Mouse (Mus musculus) heart, embryonic 13.5 days (tissue): ENCODE measurements at regions not wholly inside any gene's neighbourhood (a gene's known extent, or its start where the extent isn't known, plus 50 kb on each side); places are given as distances from the start of the nearest gene placed in this dataset.

ENCODE experiments used
- ATAC-seq: fragments of 200-750 bp; cut with Nextera tagmentation; 2 replicates; pipeline ENCODE4 v1.8.0; 2017; ENCODE audit warnings: moderate TSS enrichment; ENCODE audit not compliant: insufficient number of reproducible peaks, low FRiP score, low TSS enrichment; ENCODE audit errors: extremely low read depth
- H3K27ac ChIP-seq: fragments of 300-500 bp; sonication (generic); replicated peaks from 2 replicates; pipeline ENCODE4 v1.5.1; 2015; ENCODE audit warnings: moderate library complexity, mild to moderate bottlenecking, inconsistent platforms
- H3K27me3 ChIP-seq: fragments of 300-500 bp; sonication (generic); replicated peaks from 2 replicates; pipeline ENCODE4 v1.6.1; 2015; ENCODE audit warnings: mild to moderate bottlenecking, inconsistent platforms
- H3K36me3 ChIP-seq: fragments of 300-500 bp; sonication (generic); 2 replicates; pipeline ENCODE4 v1.6.1; 2015; ENCODE audit warnings: mild to moderate bottlenecking, inconsistent platforms
- H3K4me1 ChIP-seq: fragments of 300-500 bp; sonication (generic); 2 replicates; pipeline ENCODE4 v1.6.1; 2015; ENCODE audit warnings: inconsistent platforms
- H3K4me2 ChIP-seq: fragments of 300-500 bp; sonication (generic); 2 replicates; pipeline ENCODE4 v1.6.1; 2015; ENCODE audit warnings: inconsistent platforms, mild to moderate bottlenecking, moderate library complexity
- H3K4me3 ChIP-seq: fragments of 300-500 bp; sonication (generic); 2 replicates; pipeline ENCODE4 v1.5.1; 2015; ENCODE audit warnings: moderate library complexity, mild to moderate bottlenecking, inconsistent platforms
- H3K9ac ChIP-seq: fragments of 300-500 bp; sonication (generic); 2 replicates; pipeline ENCODE4 v1.6.1; 2015; ENCODE audit warnings: inconsistent platforms, mild to moderate bottlenecking, moderate library complexity
- H3K9me3 ChIP-seq: fragments of 300-500 bp; sonication (generic); 2 replicates; pipeline ENCODE4 v1.6.1; 2016; ENCODE audit warnings: inconsistent platforms
- WGBS: fragments of 180-500 bp; shearing (Covaris S2); methylation state at CpG from one replicate; pipeline ENCODE4 v1.1.7; 2015; ENCODE audit warnings: mixed read lengths; 5-methylcytosine and 5-hydroxymethylcytosine counted together

DNA sequence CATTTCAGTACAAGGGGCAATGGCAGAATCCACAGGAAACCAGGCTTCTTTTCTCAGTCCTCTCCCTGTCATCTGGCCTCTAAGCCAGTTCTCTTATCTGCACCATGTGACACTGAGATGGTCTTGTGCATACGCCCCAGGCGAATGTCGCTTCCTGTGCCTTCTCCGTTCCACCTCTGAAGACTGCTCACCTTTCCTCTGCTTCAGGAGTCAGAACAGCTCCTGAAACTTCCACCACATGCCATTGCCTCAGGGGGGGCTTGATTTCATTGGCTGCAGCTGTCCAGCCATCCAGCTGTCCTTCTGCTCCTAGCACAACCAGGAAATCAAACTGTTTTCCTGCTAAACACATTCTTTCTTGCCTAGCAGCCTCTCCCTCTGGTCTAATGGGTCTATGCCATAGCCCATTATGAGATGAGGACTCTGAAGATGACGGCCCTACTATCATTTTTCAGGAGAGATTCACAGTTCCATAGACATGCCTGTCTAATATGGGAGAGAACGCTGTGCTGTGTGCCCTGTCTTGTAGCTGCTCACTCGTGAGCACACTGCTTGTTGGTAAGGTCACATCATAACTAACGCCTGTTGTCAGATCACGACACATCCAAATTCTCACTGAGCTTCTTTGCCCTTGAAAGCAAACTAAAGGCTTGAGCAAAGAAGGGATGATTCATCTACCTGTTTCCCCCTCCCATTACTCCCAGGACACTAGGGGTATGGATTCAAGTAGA, 129.9 kb upstream of the Fmo9 start:
- Histone ChIP-seq H3K27me3 (no peaks in the 10 kb centered on the region), H3K27ac (no peak overlapping the region), H3K4me1 (peaks cover 9% of the 10 kb centered on the region; the same call in 1 of the 2 replicates), H3K9ac (no peak overlapping the region), H3K9me3 (no peaks in the 10 kb centered on the region), H3K4me2 (no peak overlapping the region), H3K4me3 (no peak overlapping the region), H3K36me3 (no peaks in the 10 kb centered on the region)
- WGBS = 48% methylated on average over 9 of the region's 9 CpGs
- no peak for ATAC-seq

DNA sequence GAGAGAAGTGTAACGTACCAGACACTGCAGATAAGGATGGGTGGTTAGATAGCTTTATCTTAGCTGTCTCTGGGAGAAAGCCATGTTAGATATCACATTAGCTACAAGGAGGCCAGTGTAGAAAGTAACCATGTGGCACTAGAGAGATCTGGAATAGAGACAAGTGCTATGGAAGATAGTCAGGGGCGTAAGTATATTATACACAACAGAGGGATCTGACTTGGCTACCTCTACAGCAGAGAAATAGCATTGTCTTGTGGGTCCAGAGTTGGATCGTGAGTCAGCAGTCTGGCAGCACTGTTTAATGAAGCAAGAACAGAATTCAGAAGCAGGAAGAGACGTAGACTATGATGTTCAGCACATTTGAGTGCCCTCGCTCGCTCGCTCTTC, 130.4 kb upstream of the Fmo9 start:
- Histone ChIP-seq H3K4me2 (no peak overlapping the region), H3K27me3 (no peaks in the 10 kb centered on the region), H3K4me1 (peaks cover 9% of the 10 kb centered on the region; the same call in 1 of the 2 replicates), H3K9ac (no peak overlapping the region), H3K9me3 (no peaks in the 10 kb centered on the region), H3K36me3 (no peaks in the 10 kb centered on the region), H3K27ac (no peak overlapping the region), H3K4me3 (no peak overlapping the region)
- 70% methylated on average over 7 of the region's 7 CpGs for WGBS
- no peak for ATAC-seq

DNA sequence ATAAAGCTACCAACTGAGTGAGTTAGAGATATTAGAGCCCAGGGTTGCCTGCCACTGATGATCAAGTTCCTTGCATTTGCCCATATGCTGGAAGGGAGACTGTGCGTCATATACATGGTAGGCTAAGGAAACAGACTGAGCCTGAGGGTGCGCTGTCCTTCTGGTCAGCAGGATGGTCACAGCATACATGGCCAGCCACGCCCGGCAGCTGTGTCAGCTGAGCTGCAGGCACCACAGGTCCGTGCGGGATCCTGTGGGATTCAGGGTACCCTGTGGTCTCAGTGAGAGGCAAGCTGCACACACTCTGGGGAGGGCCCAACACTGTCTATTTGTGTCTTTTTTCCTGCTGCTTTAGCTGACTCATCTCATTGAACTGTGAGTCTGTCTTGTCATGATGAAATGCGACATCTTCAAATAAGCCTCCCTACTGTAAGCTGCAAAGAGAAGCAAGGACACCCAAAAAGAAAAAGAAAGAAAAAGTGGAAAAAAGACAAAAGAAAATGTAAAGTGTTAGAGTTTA, 131.3 kb upstream of the Fmo9 start:
- H3K9ac ChIP-seq = no peak overlapping the region

DNA sequence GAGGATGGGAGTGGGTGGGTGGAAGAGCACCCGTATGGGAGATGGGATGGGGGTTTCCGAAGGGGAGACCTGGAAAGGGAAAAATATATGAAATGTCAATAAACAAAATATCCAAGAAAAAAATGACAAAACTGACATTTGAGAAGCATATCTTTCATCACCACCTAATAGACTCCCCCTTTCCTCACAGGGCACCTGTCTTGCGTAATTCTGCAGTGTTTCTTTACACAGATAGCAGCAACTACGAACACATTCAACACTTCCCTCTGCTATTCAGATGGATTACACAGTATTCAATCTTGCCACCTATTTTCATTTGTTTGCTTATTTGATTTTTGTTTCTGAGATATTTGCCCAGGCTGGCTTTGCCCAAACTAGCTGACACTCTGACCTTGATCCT, 136.3 kb upstream of the Fmo9 start:
- Histone ChIP-seq H3K9ac (no peak overlapping the region), H3K9me3 (no peaks in the 10 kb centered on the region), H3K36me3 (no peaks in the 10 kb centered on the region), H3K27me3 (no peaks in the 10 kb centered on the region), H3K4me1 (no peaks in the 10 kb centered on the region), H3K4me2 (no peak overlapping the region), H3K4me3 (no peak overlapping the region), H3K27ac (no peak overlapping the region)
- ATAC-seq = no peak
- 89% methylated on average over 4 of the region's 4 CpGs for WGBS

More for the DNA sequence above, 131.3 kb upstream of the Fmo9 start:
- ATAC-seq = no peak
- Histone ChIP-seq H3K4me2 (no peak overlapping the region), H3K4me1 (peaks cover 9% of the 10 kb centered on the region; the same call in 1 of the 2 replicates), H3K27me3 (no peaks in the 10 kb centered on the region), H3K36me3 (no peaks in the 10 kb centered on the region), H3K27ac (no peak overlapping the region), H3K9me3 (no peaks in the 10 kb centered on the region), H3K4me3 (no peak overlapping the region)
- 77% methylated on average over 7 of the region's 7 CpGs for WGBS

DNA sequence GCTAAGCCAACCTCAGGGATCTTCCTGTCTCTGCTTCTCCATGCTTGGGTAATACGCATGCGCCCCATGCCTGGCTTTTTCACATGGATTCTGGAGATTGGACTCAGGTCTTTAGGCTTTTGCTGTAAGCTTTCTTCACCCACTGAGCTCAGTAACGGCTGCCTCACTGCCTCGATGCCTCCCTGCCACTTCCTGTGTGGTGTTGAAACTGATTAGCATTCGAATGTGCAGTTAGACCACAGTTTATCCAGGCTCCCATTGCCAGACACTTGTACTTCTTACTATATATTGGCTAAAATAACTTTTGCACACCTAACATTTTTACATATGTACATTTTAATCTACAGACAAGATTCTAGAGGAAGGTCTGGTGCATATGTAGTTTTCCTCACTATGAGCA, 137.0 kb upstream of the Fmo9 start:
- no peaks in the 10 kb centered on the region for H3K9me3 ChIP-seq
- H3K9ac ChIP-seq = no peak overlapping the region
- H3K4me3 ChIP-seq = no peak overlapping the region
- H3K4me1 ChIP-seq = no peaks in the 10 kb centered on the region
- peak overlapping the region; percentile 2; the same call in 1 of the 2 replicates for H3K27ac ChIP-seq
- H3K4me2 ChIP-seq = no peak overlapping the region
- no peaks in the 10 kb centered on the region for H3K27me3 ChIP-seq
- H3K36me3 ChIP-seq = no peaks in the 10 kb centered on the region
- ATAC-seq = no peak
- 67% methylated on average over 5 of the region's 5 CpGs for WGBS

DNA sequence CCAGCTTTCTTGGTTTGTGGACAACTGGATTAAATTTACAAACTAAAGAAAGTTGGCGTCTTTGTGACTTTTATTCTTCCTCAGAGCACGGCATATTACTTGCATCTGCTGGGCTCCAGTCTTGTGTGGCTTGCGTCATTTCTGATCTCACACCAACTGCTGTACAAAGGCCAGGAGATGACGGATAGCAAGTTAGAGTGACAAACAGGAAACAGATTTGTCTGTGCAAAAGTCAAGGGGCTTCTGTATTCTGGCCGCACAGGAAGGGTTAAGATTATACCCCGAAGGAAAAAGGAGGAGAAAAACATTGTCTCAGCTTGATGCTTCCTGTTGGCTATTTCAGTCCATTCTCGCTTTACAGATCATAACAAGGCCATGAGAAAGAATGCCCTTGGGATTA, 137.8 kb upstream of the Fmo9 start:
- Histone ChIP-seq H3K4me3 (no peak overlapping the region), H3K36me3 (no peaks in the 10 kb centered on the region), H3K27ac (peak overlapping the region; percentile 2; the same call in 1 of the 2 replicates), H3K27me3 (no peaks in the 10 kb centered on the region), H3K4me2 (no peak overlapping the region), H3K4me1 (no peaks in the 10 kb centered on the region), H3K9me3 (no peaks in the 10 kb centered on the region), H3K9ac (no peak overlapping the region)
- 48% methylated on average over 7 of the region's 7 CpGs for WGBS
- ATAC-seq = no peak

DNA sequence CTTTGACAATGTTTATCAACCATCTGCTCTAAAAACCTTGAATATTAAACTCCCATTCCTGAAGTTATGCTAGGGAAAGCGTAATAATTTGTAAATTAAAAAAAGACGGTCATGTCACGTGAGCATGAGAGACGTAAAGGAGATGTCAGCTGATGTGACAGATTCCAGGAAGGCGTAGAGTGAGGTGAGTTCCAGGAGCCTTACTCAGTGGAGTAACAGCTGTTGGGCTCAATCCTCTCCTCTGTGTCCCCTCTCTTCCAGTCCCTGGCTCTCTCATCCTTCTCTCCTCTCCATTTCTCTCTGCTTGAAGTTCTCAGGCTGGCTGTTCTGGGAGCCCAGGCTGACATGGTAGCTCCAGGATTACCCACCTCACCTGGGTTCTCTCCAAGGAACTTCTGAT, 138.4 kb upstream of the Fmo9 start:
- H3K4me2 ChIP-seq = no peak overlapping the region
- 76% methylated on average over 5 of the region's 5 CpGs for WGBS

DNA sequence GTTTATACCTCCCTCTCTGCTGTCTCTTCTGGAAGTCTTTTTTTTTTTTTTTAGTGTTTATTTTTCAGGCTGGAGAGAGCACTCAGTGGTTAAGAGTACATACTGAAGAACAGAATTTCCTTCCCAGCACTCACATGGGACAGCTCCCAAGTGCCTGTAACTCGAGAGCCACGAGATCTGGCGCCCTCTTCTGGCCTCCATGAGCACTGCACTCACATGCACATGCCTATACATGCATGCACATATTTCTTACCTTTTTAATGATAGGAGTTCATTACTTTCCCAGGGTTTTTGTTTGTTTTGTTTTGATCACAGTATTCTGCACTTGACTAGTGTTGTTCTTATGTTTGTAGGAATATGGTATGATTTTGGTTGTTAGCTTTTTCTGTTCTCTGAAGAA, 139.5 kb upstream of the Fmo9 start:
- WGBS = 19% methylated on average over 3 of the region's 3 CpGs
- Histone ChIP-seq H3K4me3 (no peak overlapping the region), H3K9ac (no peak overlapping the region), H3K27me3 (no peaks in the 10 kb centered on the region), H3K4me1 (no peaks in the 10 kb centered on the region), H3K4me2 (no peak overlapping the region), H3K27ac (no peak overlapping the region), H3K36me3 (no peaks in the 10 kb centered on the region), H3K9me3 (no peaks in the 10 kb centered on the region)
- ATAC-seq = no peak

More for the DNA sequence above, 138.4 kb upstream of the Fmo9 start:
- H3K4me1 ChIP-seq = no peaks in the 10 kb centered on the region
- H3K4me3 ChIP-seq = no peak overlapping the region
- H3K36me3 ChIP-seq = no peaks in the 10 kb centered on the region
- H3K9ac ChIP-seq = no peak overlapping the region
- no peak for ATAC-seq
- no peaks in the 10 kb centered on the region for H3K27me3 ChIP-seq
- no peaks in the 10 kb centered on the region for H3K9me3 ChIP-seq
- H3K27ac ChIP-seq = peak overlapping the region; percentile 24; the same call in 1 of the 2 replicates

DNA sequence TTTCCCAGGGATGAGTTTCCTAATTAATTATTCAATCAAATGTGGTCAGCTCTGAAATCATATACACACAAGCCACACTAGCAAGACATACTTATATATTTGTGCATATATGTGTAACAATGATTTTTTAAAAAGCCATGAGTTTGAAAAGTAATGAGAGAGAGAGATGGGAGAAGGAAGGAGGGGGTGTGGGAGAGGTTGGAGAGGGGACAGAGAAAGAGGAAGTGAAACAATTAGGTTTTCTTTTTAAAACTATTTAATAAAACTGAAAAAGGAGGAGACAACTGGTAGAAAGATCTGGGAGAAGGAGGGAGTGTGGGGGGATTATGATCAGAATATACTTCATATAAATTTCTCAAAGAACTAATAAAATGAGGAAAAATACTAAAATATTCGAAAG, 155.7 kb upstream of the Fmo9 start:
- H3K27ac ChIP-seq = no peak overlapping the region
- no peak overlapping the region for H3K4me3 ChIP-seq
- no peaks in the 10 kb centered on the region for H3K27me3 ChIP-seq
- no peaks in the 10 kb centered on the region for H3K9me3 ChIP-seq
- ATAC-seq = no peak
- no peaks in the 10 kb centered on the region for H3K36me3 ChIP-seq
- no peak overlapping the region for H3K9ac ChIP-seq
- peaks cover 8% of the 10 kb centered on the region for H3K4me1 ChIP-seq
- H3K4me2 ChIP-seq = no peak overlapping the region
- 45% methylated on average over 1 of the region's 1 CpGs for WGBS

DNA sequence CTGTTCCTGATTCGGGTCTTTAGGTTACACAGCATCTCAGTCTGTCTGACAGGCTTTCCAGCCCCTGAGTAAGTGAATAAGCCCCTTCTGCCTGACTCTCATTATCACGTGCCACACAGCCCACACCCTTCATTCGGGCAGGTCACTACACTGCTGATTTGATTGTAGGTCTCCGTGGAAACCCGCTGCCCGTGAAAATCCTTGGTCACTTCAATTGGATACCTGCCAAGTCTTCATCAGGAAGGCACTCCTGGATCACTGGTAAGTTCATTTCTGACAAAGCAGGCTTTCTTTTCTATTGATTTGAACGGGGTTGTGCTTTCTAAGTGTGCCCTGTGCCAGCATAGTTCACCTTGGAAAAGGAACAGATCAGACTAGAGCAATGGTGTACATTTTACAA, 158.2 kb upstream of the Fmo9 start:
- Histone ChIP-seq H3K27ac (no peak overlapping the region), H3K9me3 (no peaks in the 10 kb centered on the region), H3K9ac (no peak overlapping the region), H3K4me1 (peaks cover 15% of the 10 kb centered on the region), H3K27me3 (no peaks in the 10 kb centered on the region), H3K36me3 (no peaks in the 10 kb centered on the region), H3K4me2 (no peak overlapping the region), H3K4me3 (no peak overlapping the region)
- WGBS = 21% methylated on average over 7 of the region's 7 CpGs
- no peak for ATAC-seq

DNA sequence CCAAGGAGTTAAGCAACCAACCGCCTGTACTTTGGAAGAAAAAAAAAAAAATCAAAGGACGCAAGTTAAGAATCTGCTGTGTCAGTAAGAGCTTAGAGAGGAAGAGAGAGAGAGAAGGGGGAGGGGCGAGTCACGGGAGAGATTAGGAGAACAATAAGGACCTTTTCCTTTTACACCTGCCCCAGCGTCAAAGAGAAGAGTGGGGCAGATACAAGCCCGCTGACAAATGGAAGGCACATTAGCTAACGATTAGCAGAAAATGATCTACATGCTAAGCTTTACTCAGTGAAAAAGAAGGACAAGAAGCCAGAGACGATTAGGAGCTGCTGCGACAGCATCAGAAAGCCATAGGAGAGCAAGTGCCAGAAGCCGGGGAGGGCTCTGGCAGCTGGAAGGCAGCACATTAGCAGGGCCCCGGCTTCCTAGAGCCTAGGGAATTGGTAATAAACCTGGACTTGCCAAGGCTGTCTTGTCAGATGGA, 157.8 kb upstream of the Fam78b start:
- H3K27me3 ChIP-seq = no peaks in the 10 kb centered on the region
- no peak overlapping the region for H3K27ac ChIP-seq
- no peaks in the 10 kb centered on the region for H3K36me3 ChIP-seq
- peak overlapping the region; percentile 35 for H3K4me3 ChIP-seq
- peaks cover 19% of the 10 kb centered on the region for H3K4me1 ChIP-seq
- H3K9ac ChIP-seq = no peak overlapping the region; the same call in 1 of the 2 replicates
- WGBS = 3% methylated on average over 11 of the region's 11 CpGs
- H3K9me3 ChIP-seq = no peaks in the 10 kb centered on the region
- ATAC-seq = no peak
- peak overlapping the region; percentile 64 for H3K4me2 ChIP-seq

DNA sequence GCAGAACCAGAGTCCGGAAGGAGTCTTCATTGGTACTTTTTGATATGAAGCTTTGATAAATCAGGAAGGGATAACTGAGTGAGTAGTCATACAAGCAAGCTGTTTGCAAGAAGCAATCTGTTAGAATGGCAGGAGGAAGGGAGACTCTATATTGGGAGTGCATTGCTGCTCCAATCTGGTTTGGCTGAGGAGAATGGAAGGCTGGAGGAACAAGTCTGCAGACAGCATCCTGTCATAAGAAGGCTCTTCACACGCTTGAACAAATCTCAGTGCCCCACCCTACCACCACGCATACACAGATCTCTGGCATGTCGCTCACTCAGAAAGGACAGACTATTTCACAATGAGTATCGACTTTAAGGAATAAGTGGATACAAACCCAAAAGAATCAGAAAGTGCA, 154.7 kb upstream of the Fam78b start:
- H3K27ac ChIP-seq = no peak overlapping the region
- H3K4me2 ChIP-seq = no peak overlapping the region
- 77% methylated on average over 5 of the region's 5 CpGs for WGBS
- H3K4me3 ChIP-seq = no peak overlapping the region
- ATAC-seq = no peak
- no peaks in the 10 kb centered on the region for H3K36me3 ChIP-seq
- no peak overlapping the region for H3K9ac ChIP-seq
- peaks cover 12% of the 10 kb centered on the region for H3K4me1 ChIP-seq
- no peaks in the 10 kb centered on the region for H3K27me3 ChIP-seq
- H3K9me3 ChIP-seq = no peaks in the 10 kb centered on the region
